Mouse (Mus musculus) forelimb bud, embryonic 11.5 days (tissue): ENCODE results near the gene Hspa12b.
A peak's percentile ranks its signal among the peaks of the same experiment; 100 is the strongest.

Experiments
- DNase-seq: peaks from one replicate; pipeline ENCODE4 v3.0.0-alpha.2; 2012; ENCODE audit warnings: low read depth, low spot score

Hspa12b gene

DNA sequence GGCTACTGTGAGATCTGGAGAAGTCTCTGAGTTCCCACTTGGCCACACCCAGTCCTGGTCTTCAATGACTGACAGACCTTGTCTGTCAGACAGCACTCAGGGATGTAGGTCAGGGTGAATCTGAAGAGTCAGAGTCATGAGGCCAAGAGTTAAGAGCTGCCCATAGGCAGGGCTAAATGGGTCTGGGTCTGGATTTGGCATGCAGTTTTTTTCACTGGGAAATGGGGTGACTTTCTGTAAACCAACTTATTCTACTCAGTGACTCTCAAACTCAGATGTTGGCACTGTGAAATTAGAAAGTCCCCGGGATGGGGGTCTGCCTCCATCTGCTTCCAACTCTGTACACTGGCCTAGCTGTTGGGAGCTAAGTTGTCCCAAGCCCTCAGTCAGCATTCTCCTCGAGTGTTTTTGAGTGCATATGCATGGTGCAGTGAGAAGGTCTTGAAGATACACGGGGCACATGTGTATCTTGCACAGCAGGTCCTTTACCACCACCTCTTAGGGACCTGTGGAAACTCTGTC, 1.6 kb downstream of the Hspa12b start:
- DNase-seq = no peak

GRCm38 (mm10) chr2:131129836-131130235, 2.8 kb downstream of the Hspa12b start:
- DNase-seq = no peak

- no peak for DNase-seq
These were observed 3.8 kb downstream of the Hspa12b start for GRCm38 (mm10) chr2:131130849-131131248.

GRCm38 (mm10) chr2:131132111-131132888, 5.2 kb downstream of the Hspa12b start:
- no peak for DNase-seq

- no peak for DNase-seq
These were observed 6.0 kb downstream of the Hspa12b start, which contains the start of gene Gm11037 for GRCm38 (mm10) chr2:131132930-131133547. Gene Gm11037, plus strand, starts transcription at chr2:131133497.

DNA sequence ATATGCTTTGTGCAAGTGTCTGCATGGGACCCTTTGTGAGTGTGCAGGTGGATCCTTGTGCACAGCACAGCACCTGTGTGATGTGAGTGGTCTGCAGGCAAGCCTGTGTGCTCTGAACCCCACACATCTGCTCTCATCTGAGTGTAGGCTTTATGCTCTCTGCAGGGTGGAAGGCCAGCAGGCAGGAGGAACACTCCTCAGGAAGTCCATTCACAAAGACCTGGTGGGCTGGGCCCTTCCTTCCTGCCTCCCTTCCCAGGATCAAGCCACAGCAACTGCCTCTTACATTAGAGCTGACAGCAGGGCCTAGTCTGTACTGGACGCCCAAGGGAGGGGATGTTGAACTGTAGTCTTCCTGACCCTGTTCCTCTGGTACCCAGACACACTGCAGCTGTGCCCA, 7.3 kb downstream of the Hspa12b start:
- DNase-seq = no peak

- DNase-seq = no peak
These were observed 7.8 kb downstream of the Hspa12b start for GRCm38 (mm10) chr2:131134826-131135400.

DNA sequence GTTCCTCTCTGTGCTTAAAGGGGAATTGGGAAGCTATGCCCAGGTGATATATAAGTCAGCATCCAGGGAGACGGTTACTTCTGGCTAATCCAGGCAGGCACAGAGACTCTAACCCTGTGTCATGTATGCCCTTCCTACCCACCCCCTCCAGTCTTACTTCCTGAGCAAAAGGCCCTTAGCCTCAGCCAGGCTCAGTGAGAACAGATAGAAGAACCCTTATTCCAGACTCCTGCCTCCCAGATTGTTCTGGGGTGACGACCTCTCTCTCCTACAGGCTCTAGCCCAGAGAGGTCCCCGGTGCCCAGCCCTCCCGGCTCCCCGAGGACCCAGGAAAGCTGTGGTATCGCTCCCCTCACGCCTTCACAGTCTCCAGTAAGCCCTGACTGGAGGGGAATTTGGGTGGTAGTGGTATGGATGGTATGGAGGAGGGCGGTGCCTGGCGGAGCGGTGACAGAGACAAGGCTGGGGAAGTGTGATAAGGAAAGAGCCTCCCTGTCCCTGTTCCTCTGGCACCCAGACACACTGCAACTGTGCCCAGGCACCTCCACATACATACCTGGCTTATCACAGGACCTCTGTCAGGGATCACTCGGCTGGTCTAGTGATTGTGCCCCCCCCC, 8.6 kb downstream of the Hspa12b start:
- DNase-seq = no peak

DNA sequence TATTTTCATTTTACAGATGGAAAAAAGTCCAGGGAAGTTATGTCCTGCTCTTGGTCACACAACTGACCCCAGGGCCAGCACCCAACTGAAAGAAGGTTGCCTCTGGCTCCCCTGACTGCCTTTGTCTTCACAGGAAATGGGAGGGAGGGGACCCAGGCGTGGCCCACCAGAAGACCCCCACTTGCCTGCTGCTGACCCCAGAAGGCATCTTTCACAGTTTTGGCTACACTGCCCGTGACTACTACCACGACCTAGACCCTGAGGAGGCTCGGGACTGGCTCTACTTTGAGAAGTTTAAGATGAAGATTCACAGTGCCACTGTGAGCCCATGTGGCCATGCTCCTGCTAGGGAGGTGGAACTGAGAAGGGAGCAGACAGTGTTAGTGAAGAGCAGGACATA, 11.2 kb downstream of the Hspa12b start:
- DNase-seq = no peak

DNA sequence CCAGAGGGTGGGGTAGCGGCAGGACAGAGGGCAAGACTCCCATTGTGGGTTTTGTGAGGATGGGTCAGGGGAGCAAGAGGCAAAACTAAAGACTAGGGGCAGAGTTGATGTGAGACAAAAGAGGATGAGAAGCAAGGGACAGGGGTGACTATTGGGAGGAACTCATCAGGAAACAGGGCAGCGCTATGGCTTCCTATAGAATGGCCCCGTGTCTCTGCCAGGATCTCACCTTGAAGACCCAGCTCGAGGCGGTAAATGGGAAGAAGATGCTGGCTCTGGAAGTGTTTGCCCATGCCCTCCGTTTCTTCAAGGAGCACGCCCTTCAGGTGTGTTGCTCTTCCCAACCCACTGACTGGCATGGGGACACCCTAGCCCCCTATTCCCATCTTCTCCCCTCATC, 11.7 kb downstream of the Hspa12b start:
- DNase-seq = no peak

DNA sequence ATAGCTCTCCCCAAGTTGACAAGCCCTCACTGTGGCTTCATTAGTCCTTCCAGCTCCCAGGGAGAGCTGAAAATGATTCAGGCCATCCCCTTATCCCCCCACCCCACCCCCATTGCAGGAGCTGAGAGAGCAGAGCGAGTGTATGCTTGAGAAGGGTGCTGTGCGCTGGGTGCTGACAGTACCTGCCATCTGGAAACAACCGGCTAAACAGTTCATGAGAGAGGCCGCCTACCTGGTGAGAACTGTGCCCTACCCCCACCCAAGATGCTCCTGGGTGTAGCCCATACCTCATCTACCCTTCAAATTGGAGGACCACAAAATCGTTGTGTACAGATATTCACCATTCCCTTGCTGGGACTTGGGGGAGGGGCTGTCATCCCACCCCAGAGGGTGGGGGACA, 12.2 kb downstream of the Hspa12b start:
- DNase-seq = no peak

DNA sequence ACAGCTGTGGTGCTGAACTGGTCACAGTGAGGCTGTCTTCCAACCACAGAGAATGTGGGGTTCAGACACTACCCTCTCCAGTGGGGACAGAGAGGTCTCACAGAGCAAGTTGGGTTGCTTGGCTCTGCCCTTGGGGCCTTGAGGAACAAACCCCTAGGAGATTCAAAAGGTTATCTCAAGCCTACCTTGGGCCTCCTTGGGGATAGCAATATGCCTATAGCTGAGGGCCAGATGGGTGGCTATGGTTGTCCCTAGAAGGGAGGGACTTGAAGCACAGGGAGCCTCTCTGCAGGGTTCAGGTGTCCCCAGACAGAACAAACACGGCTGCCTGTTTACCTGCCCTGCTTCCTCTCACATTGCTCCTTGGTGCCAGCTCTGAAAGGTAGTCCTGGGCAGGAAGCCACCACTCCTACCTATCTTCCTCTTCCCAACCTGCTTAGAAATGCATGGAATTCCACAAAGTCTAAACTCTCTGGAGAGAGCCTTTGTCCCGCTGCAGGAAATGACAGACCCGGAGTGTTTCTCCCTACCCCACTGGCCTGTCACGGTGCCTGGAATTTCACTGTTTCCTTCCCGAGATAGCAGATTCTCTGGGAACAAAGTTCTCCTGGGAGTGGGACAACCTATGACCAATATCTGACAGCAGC, 12.9 kb downstream of the Hspa12b start:
- no peak for DNase-seq

- no peak for DNase-seq
These were observed 13.4 kb downstream of the Hspa12b start for GRCm38 (mm10) chr2:131140533-131140905.

DNA sequence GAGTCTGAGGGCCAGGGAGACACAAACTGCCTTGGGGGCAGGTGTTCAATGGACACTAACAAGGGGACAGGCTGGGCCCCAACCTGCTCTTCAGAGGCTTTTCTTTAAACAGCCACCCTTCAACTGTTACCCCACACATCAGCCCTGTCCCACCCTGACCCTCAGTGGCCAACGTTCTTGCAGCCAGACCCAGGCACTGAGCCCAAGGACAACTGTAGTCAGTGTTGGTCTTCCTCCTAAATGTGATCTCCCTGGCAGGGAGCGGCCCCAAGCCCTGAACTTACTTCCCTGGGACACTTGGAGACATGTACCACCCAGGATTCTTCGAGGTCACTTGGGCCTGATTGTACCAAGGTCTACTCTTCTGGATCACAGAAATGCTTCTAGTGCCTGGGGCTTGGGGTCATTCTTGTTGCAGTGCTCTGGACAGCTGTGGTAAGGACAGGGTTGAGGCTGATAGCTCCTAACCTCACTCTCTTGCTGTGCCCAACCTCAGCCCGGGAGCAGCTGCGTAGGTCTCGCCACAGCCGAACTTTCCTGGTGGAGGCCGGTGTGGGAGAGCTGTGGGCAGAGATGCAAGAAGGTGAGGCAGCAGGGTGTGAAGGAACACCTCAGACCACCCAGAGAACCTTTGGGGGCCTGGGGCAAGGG, 14.4 kb downstream of the Hspa12b start:
- no peak for DNase-seq

DNA sequence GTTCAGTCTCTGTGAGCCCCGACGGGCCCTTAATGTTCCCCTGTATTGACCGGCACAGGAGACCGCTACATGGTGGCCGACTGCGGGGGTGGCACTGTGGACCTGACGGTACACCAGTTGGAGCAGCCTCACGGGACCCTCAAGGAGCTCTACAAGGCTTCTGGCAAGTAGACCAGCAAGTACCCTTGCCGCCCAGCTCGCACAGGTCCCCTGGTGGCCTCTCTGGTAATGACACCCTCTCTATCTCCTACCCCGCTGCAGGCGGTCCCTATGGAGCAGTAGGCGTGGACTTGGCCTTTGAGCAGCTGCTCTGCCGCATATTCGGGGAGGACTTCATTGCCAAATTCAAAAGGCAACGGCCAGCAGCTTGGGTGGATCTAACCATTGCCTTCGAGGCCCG, 15.5 kb downstream of the Hspa12b start:
- DNase-seq = peak; percentile 74

GRCm38 (mm10) chr2:131143007-131143780, 16.1 kb downstream of the Hspa12b start:
- DNase-seq = no peak

- no peak for DNase-seq
These were observed 18.0 kb downstream of the Hspa12b start for GRCm38 (mm10) chr2:131145121-131145520.

DNA sequence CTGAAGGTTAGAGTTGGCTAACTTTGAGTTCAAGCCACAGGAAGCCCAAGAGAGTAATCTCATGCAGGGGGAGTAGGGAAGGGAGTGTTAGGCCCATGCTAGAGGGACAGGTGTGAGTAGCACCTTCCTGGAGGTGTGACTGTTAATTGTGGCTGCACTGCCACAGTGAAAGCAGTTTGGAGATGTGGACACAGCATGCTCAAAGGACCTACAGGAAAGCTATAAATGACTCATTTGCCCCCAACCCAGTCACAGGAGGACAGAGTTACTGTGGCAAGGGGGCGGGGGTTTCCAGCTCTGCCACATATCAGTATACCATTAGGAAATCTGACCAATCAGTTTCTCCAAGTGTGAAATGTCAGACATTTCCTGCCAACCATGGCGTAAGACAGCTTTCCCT, 18.5 kb downstream of the Hspa12b start:
- DNase-seq = no peak

DNA sequence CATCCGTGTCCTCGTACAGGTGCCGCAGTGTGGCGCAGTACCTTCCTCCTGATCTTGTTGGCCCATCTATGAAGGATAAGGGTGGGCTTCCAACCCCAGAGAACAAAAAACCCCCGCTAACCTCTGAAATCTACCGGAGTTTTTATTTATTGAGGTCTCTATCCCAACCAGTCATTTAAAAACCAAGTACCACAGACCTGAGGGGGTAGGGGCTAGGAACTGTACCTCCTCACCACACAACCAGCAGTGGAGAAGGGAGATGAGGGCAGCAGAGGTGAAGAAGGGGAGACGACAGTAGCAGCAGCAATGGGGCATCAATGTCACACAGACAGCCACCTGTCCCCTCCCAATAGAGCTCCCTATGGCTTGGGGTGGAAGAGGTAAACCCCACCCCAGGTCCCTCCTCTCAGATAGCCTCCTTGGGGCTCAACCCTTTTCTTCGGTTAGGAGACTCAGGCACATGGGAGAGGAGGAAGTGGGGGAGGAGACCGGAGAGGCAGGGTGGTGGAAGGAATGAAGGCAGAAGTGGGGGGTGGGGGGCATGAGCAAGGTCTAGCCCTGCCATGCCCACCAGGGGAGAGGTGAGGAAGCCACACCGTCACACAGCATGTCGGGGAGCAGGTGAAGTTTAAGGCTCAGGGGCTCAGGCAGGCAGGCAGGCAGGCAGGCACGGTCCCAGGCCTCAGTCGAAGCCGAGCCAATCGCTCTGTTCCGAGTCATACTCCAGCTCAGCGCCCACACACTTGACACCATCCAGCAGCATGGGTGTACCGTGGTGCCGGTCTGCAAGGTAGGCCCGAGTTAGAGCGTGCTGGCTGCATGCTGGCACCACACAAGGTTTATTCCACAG, 19.3 kb downstream of the Hspa12b start:
- DNase-seq = no peak

DNA sequence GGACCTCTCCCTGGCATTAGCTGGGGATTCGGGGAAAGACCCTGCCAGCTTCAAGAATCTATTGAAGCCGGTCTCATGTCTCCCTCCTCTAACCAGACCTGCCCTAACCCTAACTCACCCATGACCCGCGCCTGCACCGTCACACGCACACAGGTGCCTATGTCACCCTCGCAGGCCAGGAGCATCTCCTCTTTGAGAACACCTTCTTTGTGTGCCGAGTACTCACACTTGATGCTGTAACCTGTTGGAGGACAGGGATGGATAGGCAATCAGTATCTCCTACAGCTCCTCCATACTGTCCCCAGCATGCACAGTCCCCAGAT, 19.9 kb downstream of the Hspa12b start:
- no peak for DNase-seq
